Mouse (Mus musculus): ENCODE measurements at regions not wholly inside any gene's neighbourhood (a gene's known extent, or its start where the extent isn't known, plus 50 kb on each side); places are given as distances from the start of the nearest gene placed in this dataset.

- Histone ChIP-seq H3ac (ENCODE audit: control insufficient read depth, insufficient read length) (no peak overlapping the region), H3K4me3 (no peak overlapping the region), H3K4me2 (ENCODE audit: low read depth) (no peak overlapping the region), H3K27me3 (ENCODE audit: control insufficient read depth, insufficient read depth, insufficient read length) (no peaks in the 10 kb centered on the region), H3K36me3 (ENCODE audit: control insufficient read depth, insufficient read depth) (no peaks in the 10 kb centered on the region), H3K79me2 (ENCODE audit: control insufficient read depth, insufficient read depth) (no peaks in the 10 kb centered on the region)
- TF ChIP-seq MYOD1 (IDR thresholded peaks at IDR 0.05; ENCODE audit: control insufficient read depth in 1 of 3, insufficient read length in 2 of 3, low read depth in 2 of 3) (no peak), MYOG (IDR thresholded peaks at IDR 0.05; ENCODE audit: control insufficient read depth in 1 of 3, insufficient read depth in 1 of 3, insufficient read length in 2 of 3, low read depth in 2 of 3) (no peak), TCF3 (IDR thresholded peaks at IDR 0.05; ENCODE audit: insufficient read length, low read depth) (no peak), POLR2A (IDR thresholded peaks at IDR 0.05; ENCODE audit: insufficient read length, low read depth) (no peak), SRF (IDR thresholded peaks at IDR 0.05; ENCODE audit: control insufficient read depth, insufficient read length, low read depth) (no peak), POLR2AphosphoS2 (IDR thresholded peaks at IDR 0.05; ENCODE audit: insufficient read length, low read depth) (no peak), USF1 (IDR thresholded peaks at IDR 0.05; ENCODE audit: low read depth) (no peak), TCF12 (IDR thresholded peaks at IDR 0.05; ENCODE audit: insufficient read depth, poor library complexity, severe bottlenecking) (no peak), CEBPB (IDR thresholded peaks at IDR 0.05; ENCODE audit: insufficient read depth, poor library complexity, severe bottlenecking) (no peak), MAX (IDR thresholded peaks at IDR 0.05; ENCODE audit: low read depth) (no peak), E2F4 (IDR thresholded peaks at IDR 0.05; ENCODE audit: insufficient read depth) (no peak), REST (IDR thresholded peaks at IDR 0.05; ENCODE audit: insufficient read depth, insufficient read length) (no peak)
Observed at GRCm38 (mm10) chr13:113470822-113471557, 147.4 kb downstream of the Snx18 start.

GRCm38 (mm10) chr13:113464190-113465064, 153.9 kb downstream of the Snx18 start:
- H3K4me2 ChIP-seq (ENCODE audit: low read depth), result no peak overlapping the region
- H3ac ChIP-seq (ENCODE audit: control insufficient read depth, insufficient read length), result no peak overlapping the region
- H3K27me3 ChIP-seq (ENCODE audit: control insufficient read depth, insufficient read depth, insufficient read length), result no peaks in the 10 kb centered on the region
- H3K79me2 ChIP-seq (ENCODE audit: control insufficient read depth, insufficient read depth), result no peaks in the 10 kb centered on the region
- TF ChIP-seq POLR2AphosphoS2 (IDR thresholded peaks at IDR 0.05; ENCODE audit: insufficient read length, low read depth) (no peak), USF1 (IDR thresholded peaks at IDR 0.05; ENCODE audit: low read depth) (no peak), MYOD1 (IDR thresholded peaks at IDR 0.05; ENCODE audit: control insufficient read depth in 1 of 3, insufficient read length in 2 of 3, low read depth in 2 of 3) (peak in 1 of 3 experiments; percentile 16)
- H3K36me3 ChIP-seq (ENCODE audit: control insufficient read depth, insufficient read depth), result no peaks in the 10 kb centered on the region
- no peak overlapping the region for H3K4me3 ChIP-seq

- TF ChIP-seq MYOD1 (IDR thresholded peaks at IDR 0.05; ENCODE audit: control insufficient read depth in 1 of 3, insufficient read length in 2 of 3, low read depth in 2 of 3), result no peak
- no peak for TF ChIP-seq TCF12 (IDR thresholded peaks at IDR 0.05; ENCODE audit: insufficient read depth, poor library complexity, severe bottlenecking)
- no peak for TF ChIP-seq CEBPB (IDR thresholded peaks at IDR 0.05; ENCODE audit: insufficient read depth, poor library complexity, severe bottlenecking)
- no peak for TF ChIP-seq POLR2AphosphoS2 (IDR thresholded peaks at IDR 0.05; ENCODE audit: insufficient read length, low read depth)
- no peak for TF ChIP-seq E2F4 (IDR thresholded peaks at IDR 0.05; ENCODE audit: insufficient read depth)
- TF ChIP-seq MYOG (IDR thresholded peaks at IDR 0.05; ENCODE audit: control insufficient read depth in 1 of 3, insufficient read depth in 1 of 3, insufficient read length in 2 of 3, low read depth in 2 of 3), result no peak
- TF ChIP-seq REST (IDR thresholded peaks at IDR 0.05; ENCODE audit: insufficient read depth, insufficient read length), result no peak
- TF ChIP-seq SRF (IDR thresholded peaks at IDR 0.05; ENCODE audit: control insufficient read depth, insufficient read length, low read depth), result no peak
- TF ChIP-seq USF1 (IDR thresholded peaks at IDR 0.05; ENCODE audit: low read depth), result no peak
- no peak for TF ChIP-seq TCF3 (IDR thresholded peaks at IDR 0.05; ENCODE audit: insufficient read length, low read depth)
- no peak for TF ChIP-seq MAX (IDR thresholded peaks at IDR 0.05; ENCODE audit: low read depth)
- no peak for TF ChIP-seq POLR2A (IDR thresholded peaks at IDR 0.05; ENCODE audit: insufficient read length, low read depth)
- H3K4me3 ChIP-seq, result no peak overlapping the region
- H3K4me2 ChIP-seq (ENCODE audit: low read depth), result no peak overlapping the region
- no peaks in the 10 kb centered on the region for H3K79me2 ChIP-seq (ENCODE audit: control insufficient read depth, insufficient read depth)
- H3ac ChIP-seq (ENCODE audit: control insufficient read depth, insufficient read length), result no peak overlapping the region
- no peaks in the 10 kb centered on the region for H3K36me3 ChIP-seq (ENCODE audit: control insufficient read depth, insufficient read depth)
- no peaks in the 10 kb centered on the region for H3K27me3 ChIP-seq (ENCODE audit: control insufficient read depth, insufficient read depth, insufficient read length)
Observed at GRCm38 (mm10) chr13:113463420-113463819, 154.9 kb downstream of the Snx18 start.

- H3K4me2 ChIP-seq (ENCODE audit: low read depth), result peak overlapping the region; percentile 58
- no peaks in the 10 kb centered on the region for H3K79me2 ChIP-seq (ENCODE audit: control insufficient read depth, insufficient read depth)
- H3ac ChIP-seq (ENCODE audit: control insufficient read depth, insufficient read length), result no peak overlapping the region
- H3K4me3 ChIP-seq, result no peak overlapping the region
- TF ChIP-seq MAX (IDR thresholded peaks at IDR 0.05; ENCODE audit: low read depth) (no peak), MYOG (IDR thresholded peaks at IDR 0.05; ENCODE audit: control insufficient read depth in 1 of 3, insufficient read depth in 1 of 3, insufficient read length in 2 of 3, low read depth in 2 of 3) (peak; percentile 36 to 90 (median 74)), E2F4 (IDR thresholded peaks at IDR 0.05; ENCODE audit: insufficient read depth) (no peak), TCF3 (IDR thresholded peaks at IDR 0.05; ENCODE audit: insufficient read length, low read depth) (peak; percentile 68), SRF (IDR thresholded peaks at IDR 0.05; ENCODE audit: control insufficient read depth, insufficient read length, low read depth) (no peak), MYOD1 (IDR thresholded peaks at IDR 0.05; ENCODE audit: control insufficient read depth in 1 of 3, insufficient read length in 2 of 3, low read depth in 2 of 3) (peak; percentile 83 to 98 (median 96)), POLR2AphosphoS2 (IDR thresholded peaks at IDR 0.05; ENCODE audit: insufficient read length, low read depth) (no peak), TCF12 (IDR thresholded peaks at IDR 0.05; ENCODE audit: insufficient read depth, poor library complexity, severe bottlenecking) (peak; percentile 64), CEBPB (IDR thresholded peaks at IDR 0.05; ENCODE audit: insufficient read depth, poor library complexity, severe bottlenecking) (0 out of 2 replicates have a peak, but pooled peaks have one; percentile 3)
- no peaks in the 10 kb centered on the region for H3K27me3 ChIP-seq (ENCODE audit: control insufficient read depth, insufficient read depth, insufficient read length)
- no peaks in the 10 kb centered on the region for H3K36me3 ChIP-seq (ENCODE audit: control insufficient read depth, insufficient read depth)
Observed at GRCm38 (mm10) chr13:113454490-113455295, 161.7 kb downstream of the BC067074 start.
